Mouse (Mus musculus): ENCODE results near the gene Scpep1. TPM values are rescaled to one million over a fixed set of nuclear protein-coding genes. Genes with fewer than 3 reads are reported as not detected.
A peak's percentile ranks its signal among the peaks of the same experiment; 100 is the strongest.

Scpep1 gene
- polyA plus RNA-seq, 1 experiment from 2014 or later, result 142 TPM

- 0 out of 2 replicates have a peak, but pooled peaks have one; percentile 14 for ATAC-seq
- Histone ChIP-seq H3K4me2 (replicated peaks) (0 out of 2 replicates have a peak overlapping the region, but pooled peaks have one; percentile 17), H3K4me1 (replicated peaks) (peaks cover 9% of the 10 kb centered on the region), H3K9me3 (no peaks in the 10 kb centered on the region), H3K4me3 (replicated peaks) (no peak overlapping the region), H3K27ac (peak overlapping the region; percentile 14; the same call in 1 of the 2 replicates), H3K27me3 (replicated peaks) (no peaks in the 10 kb centered on the region), H3K9ac (no peak overlapping the region), H3K36me3 (no peaks in the 10 kb centered on the region)
- WGBS, result 45% methylated on average over 7 of the region's 7 CpGs
These were observed 41.2 kb upstream of the Scpep1 start for GRCm38 (mm10) chr11:88996427-88996826.

GRCm38 (mm10) chr11:88995616-88996015 lies 40.4 kb upstream of the Scpep1 start:
- Histone ChIP-seq H3K9ac (no peak overlapping the region), H3K4me3 (replicated peaks) (no peak overlapping the region), H3K9me3 (no peaks in the 10 kb centered on the region), H3K4me2 (replicated peaks) (no peak overlapping the region), H3K27ac (no peak overlapping the region), H3K36me3 (no peaks in the 10 kb centered on the region), H3K4me1 (replicated peaks) (peaks cover 8% of the 10 kb centered on the region), H3K27me3 (replicated peaks) (no peaks in the 10 kb centered on the region)
- ATAC-seq, result no peak
- 91% methylated on average over 2 of the region's 2 CpGs for WGBS

- Histone ChIP-seq H3K36me3 (no peaks in the 10 kb centered on the region), H3K9me3 (no peaks in the 10 kb centered on the region), H3K4me3 (replicated peaks) (no peak overlapping the region), H3K9ac (no peak overlapping the region), H3K4me2 (replicated peaks) (no peak overlapping the region), H3K4me1 (replicated peaks) (peaks cover 8% of the 10 kb centered on the region; the same call in 1 of the 2 replicates), H3K27me3 (replicated peaks) (no peaks in the 10 kb centered on the region), H3K27ac (no peak overlapping the region)
- 83% methylated on average over 7 of the region's 7 CpGs for WGBS
- no peak for ATAC-seq
These were observed 39.2 kb upstream of the Scpep1 start for GRCm38 (mm10) chr11:88994492-88994891.

DNA sequence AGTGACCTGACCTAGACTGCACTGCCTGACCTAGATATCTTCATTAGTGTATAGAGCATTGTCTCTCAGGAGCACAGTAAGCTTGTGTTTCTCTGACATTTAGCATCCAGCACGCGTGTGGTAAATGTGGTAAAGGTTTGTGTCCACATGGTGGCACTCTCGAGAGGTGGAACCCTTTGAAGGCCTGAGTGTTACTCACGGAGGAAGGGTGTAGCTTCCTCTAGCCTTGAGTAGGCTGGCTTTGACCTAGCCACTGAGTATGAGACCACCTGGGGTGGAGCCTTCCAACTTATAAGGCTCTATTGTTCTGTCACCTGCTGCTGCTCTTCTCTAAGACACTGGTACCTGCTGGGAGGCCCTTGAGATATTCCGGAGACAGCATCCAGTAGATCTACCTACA lies 38.4 kb upstream of the Scpep1 start:
- WGBS, result 23% methylated on average over 5 of the region's 5 CpGs
- peaks cover 8% of the 10 kb centered on the region; the same call in 1 of the 2 replicates for H3K4me1 ChIP-seq (replicated peaks)
- H3K4me3 ChIP-seq (replicated peaks), result no peak overlapping the region
- no peaks in the 10 kb centered on the region for H3K27me3 ChIP-seq (replicated peaks)
- no peaks in the 10 kb centered on the region for H3K36me3 ChIP-seq
- H3K4me2 ChIP-seq (replicated peaks), result no peak overlapping the region
- no peak overlapping the region for H3K9ac ChIP-seq
- no peak overlapping the region for H3K27ac ChIP-seq
- no peaks in the 10 kb centered on the region for H3K9me3 ChIP-seq
- peak; percentile 52 for ATAC-seq

DNA sequence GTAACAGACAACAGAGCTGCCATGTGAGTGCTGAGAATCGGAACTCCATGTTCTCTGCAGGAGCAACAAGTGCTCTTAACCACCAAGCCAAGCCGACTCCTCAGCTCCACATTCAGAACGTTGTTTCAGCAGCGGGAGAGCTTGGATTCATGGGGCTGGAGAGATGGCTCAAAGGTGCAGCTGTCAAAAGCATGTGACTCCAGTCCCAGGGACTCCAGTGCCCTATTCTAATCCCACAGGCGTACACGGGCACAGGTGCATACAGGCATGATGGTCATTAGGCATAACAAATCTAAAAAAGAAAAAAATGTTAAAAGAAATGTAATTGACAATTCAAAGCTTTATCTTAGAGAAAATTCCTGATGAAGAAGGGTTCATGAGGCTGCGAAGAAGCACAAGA lies 37.9 kb upstream of the Scpep1 start:
- no peak for ATAC-seq
- Histone ChIP-seq H3K36me3 (no peaks in the 10 kb centered on the region), H3K4me3 (replicated peaks) (no peak overlapping the region), H3K27me3 (replicated peaks) (no peaks in the 10 kb centered on the region), H3K4me2 (replicated peaks) (no peak overlapping the region), H3K9me3 (no peaks in the 10 kb centered on the region), H3K27ac (no peak overlapping the region), H3K4me1 (replicated peaks) (peaks cover 8% of the 10 kb centered on the region; the same call in 1 of the 2 replicates), H3K9ac (no peak overlapping the region)
- WGBS, result 52% methylated on average over 7 of the region's 7 CpGs

DNA sequence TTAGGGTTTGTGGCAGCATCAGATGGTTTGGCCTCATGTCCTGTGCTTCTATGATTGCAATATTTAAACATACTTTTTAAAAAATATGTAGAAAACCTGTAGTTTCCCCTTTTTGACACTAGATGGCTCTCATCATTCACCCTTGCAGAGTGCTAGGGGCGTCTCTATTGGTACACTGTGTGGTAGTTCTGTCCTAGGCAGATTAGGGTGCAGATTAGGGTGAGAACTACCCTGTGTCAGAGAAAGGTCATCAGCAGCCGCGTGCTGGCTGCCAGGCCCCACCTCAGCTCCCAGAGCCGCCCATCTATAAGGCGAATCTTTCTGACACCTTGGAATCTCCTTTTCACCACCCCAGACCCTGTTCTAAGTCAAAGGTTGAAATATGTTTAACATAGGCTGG lies 34.3 kb upstream of the Scpep1 start:
- WGBS, result 60% methylated on average over 5 of the region's 5 CpGs
- H3K27ac ChIP-seq, result no peak overlapping the region

DNA sequence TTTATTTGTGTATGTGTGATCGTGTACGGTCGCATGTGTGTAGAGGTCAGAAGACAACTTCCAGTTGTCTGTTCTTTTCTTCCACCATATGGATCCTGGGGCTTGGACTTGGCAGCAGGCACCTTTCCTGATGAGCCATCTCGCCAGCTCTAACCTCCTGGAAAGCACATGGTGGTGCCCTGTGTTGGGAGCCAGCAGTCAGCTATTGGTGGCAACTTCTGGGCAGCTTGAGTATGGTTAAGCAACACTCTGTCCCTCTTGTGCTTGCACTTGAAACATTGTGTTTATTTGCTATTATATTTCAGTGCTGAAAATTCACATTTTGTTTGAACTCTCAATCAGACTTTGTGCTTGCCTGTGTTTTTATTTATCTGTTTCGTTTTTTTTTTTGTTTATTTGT lies 33.7 kb upstream of the Scpep1 start:
- no peak for ATAC-seq
- Histone ChIP-seq H3K36me3 (peaks cover 10% of the 10 kb centered on the region), H3K4me2 (replicated peaks) (no peak overlapping the region), H3K27ac (no peak overlapping the region), H3K9me3 (no peaks in the 10 kb centered on the region), H3K4me1 (replicated peaks) (no peaks in the 10 kb centered on the region), H3K9ac (no peak overlapping the region), H3K27me3 (replicated peaks) (no peaks in the 10 kb centered on the region), H3K4me3 (replicated peaks) (no peak overlapping the region)
- WGBS, result 78% methylated on average over 5 of the region's 5 CpGs

More for the DNA sequence above, 34.3 kb upstream of the Scpep1 start:
- H3K36me3 ChIP-seq, result peaks cover 10% of the 10 kb centered on the region
- no peaks in the 10 kb centered on the region for H3K27me3 ChIP-seq (replicated peaks)
- H3K4me2 ChIP-seq (replicated peaks), result no peak overlapping the region
- no peak overlapping the region for H3K4me3 ChIP-seq (replicated peaks)
- H3K4me1 ChIP-seq (replicated peaks), result no peaks in the 10 kb centered on the region
- no peak overlapping the region for H3K9ac ChIP-seq
- no peaks in the 10 kb centered on the region for H3K9me3 ChIP-seq
- 0 out of 2 replicates have a peak, but pooled peaks have one; percentile 63 for ATAC-seq

GRCm38 (mm10) chr11:88986616-88987015 lies 31.4 kb upstream of the Scpep1 start:
- Histone ChIP-seq H3K4me2 (replicated peaks) (no peak overlapping the region), H3K9me3 (no peaks in the 10 kb centered on the region), H3K4me1 (replicated peaks) (no peaks in the 10 kb centered on the region), H3K36me3 (peaks cover 15% of the 10 kb centered on the region), H3K27ac (no peak overlapping the region), H3K27me3 (replicated peaks) (no peaks in the 10 kb centered on the region), H3K4me3 (replicated peaks) (no peak overlapping the region), H3K9ac (no peak overlapping the region)
- no peak for ATAC-seq
- WGBS, result 87% methylated on average over 10 of the region's 10 CpGs

DNA sequence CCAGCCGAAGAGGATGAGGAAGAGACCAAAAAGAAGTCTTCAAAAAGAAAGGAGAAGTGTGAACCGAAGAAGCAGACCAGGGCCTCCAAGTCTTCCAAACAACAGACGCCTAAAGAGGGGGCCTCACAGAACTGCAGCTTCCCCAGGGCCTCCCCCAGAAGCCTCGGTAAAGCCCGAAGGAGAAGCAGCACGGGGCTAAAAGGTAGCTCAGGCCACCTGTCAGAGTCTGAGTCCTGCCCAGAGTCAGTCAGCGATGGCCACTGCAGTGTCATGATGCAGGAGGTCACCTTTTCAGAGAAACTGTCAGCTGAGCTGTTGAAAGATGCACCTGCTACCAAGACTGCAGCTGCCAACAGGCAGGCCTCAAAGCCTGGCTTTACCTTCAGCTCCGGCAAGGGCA lies 26.1 kb upstream of the Scpep1 start:
- WGBS, result 85% methylated on average over 8 of the region's 8 CpGs
- Histone ChIP-seq H3K9ac (no peak overlapping the region), H3K4me2 (replicated peaks) (no peak overlapping the region), H3K27me3 (replicated peaks) (no peaks in the 10 kb centered on the region), H3K36me3 (peaks cover 15% of the 10 kb centered on the region), H3K4me1 (replicated peaks) (no peaks in the 10 kb centered on the region), H3K27ac (no peak overlapping the region), H3K4me3 (replicated peaks) (no peak overlapping the region), H3K9me3 (no peaks in the 10 kb centered on the region)
- ATAC-seq, result no peak

GRCm38 (mm10) chr11:88977188-88977587 lies 21.9 kb upstream of the Scpep1 start:
- Histone ChIP-seq H3K9me3 (no peaks in the 10 kb centered on the region), H3K27me3 (replicated peaks) (no peaks in the 10 kb centered on the region), H3K4me1 (replicated peaks) (peaks cover 5% of the 10 kb centered on the region; the same call in 1 of the 2 replicates), H3K27ac (no peak overlapping the region), H3K36me3 (peaks cover 5% of the 10 kb centered on the region; the same call in 1 of the 2 replicates), H3K9ac (no peak overlapping the region), H3K4me2 (replicated peaks) (no peak overlapping the region), H3K4me3 (replicated peaks) (no peak overlapping the region)
- no peak for ATAC-seq
- 92% methylated on average over 5 of the region's 5 CpGs for WGBS

GRCm38 (mm10) chr11:88976320-88976719 lies 21.1 kb upstream of the Scpep1 start:
- no peak for ATAC-seq
- no peak overlapping the region for H3K4me2 ChIP-seq (replicated peaks)
- no peaks in the 10 kb centered on the region for H3K27me3 ChIP-seq (replicated peaks)
- peaks cover under 1% of the 10 kb centered on the region; the same call in 1 of the 2 replicates for H3K36me3 ChIP-seq
- no peak overlapping the region for H3K27ac ChIP-seq
- 98% methylated on average over 2 of the region's 2 CpGs for WGBS
- H3K4me3 ChIP-seq (replicated peaks), result no peak overlapping the region
- no peak overlapping the region for H3K9ac ChIP-seq
- H3K9me3 ChIP-seq, result no peaks in the 10 kb centered on the region
- H3K4me1 ChIP-seq (replicated peaks), result peaks cover 5% of the 10 kb centered on the region; the same call in 1 of the 2 replicates

DNA sequence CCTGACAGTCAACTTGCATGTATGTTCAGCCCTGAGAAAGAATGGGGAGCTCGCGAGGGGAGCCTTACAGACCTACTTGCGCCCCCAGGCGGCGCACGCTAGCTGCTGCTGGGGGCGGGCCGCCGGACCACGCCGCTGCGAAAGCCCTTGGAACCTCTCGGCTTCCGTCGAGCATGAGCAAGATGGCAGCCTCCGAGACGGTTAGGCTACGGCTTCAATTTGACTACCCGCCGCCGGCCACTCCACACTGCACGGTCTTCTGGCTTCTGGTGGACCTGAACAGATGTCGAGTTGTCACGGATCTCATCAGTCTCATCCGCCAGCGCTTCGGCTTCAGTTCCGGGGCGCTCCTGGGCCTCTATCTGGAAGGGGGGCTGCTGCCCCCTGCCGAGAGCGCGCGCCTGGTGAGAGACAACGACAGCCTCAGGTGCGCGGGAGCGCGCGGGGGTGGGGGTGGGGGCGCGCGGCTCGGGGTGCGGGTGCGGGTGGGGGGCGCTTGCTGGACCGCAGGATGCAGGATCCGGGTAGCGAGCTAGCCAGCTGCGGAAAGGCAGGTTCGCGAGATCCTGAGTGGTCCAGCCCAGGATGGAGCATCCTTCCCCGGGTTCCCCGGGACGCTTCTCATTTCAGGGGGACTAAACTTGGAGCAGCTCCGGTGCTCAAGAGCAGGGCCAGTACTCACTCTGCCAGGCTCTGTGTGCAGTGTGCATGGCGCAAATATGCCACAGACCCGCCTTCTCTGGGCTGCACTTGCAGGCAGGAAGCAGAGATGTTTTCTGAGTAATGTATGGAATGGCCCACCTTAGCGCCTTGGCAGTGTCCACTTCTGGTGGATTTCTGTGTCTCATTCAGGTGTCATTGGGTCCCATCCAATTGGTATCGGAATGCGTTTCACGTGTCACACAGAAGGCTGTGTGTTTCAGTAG lies 18.8 kb upstream of the Scpep1 start:
- Histone ChIP-seq H3K4me3 (replicated peaks) (peak overlapping the region; percentile 67), H3K27me3 (replicated peaks) (peaks cover 3% of the 10 kb centered on the region; the same call in 1 of the 2 replicates), H3K36me3 (no peaks in the 10 kb centered on the region), H3K4me2 (replicated peaks) (peak overlapping the region; percentile 82), H3K27ac (peak overlapping the region; percentile 68), H3K9me3 (no peaks in the 10 kb centered on the region), H3K4me1 (replicated peaks) (peaks cover 5% of the 10 kb centered on the region; the same call in 1 of the 2 replicates), H3K9ac (peak overlapping the region; percentile 74)
- 1% methylated on average over 62 of the region's 62 CpGs for WGBS
- ATAC-seq, result peak; percentile 90
